Mouse (Mus musculus) brain, adult 10 weeks (tissue): ENCODE measurements around the gene Phpt1. TPM values are rescaled to one million over a fixed set of nuclear protein-coding genes. Genes with fewer than 3 reads are reported as not detected.

Experiments
- polyA plus RNA-seq: library from polyadenylated mRNA; stranded (reverse); fragments of 350-450 nt; fragmentation: Illumina TruSeq; extraction: RNeasy Lipid Tissue Mini Kit (QIAGEN cat#74804); gene quantifications from one replicate; pipeline ENCODE4 v1.2.3, GENCODE M21; 2015; ENCODE audit warnings: low read depth, low replicate concordance

Gene Phpt1
- 94.8 TPM for polyA plus RNA-seq

GRCm38 (mm10) chr2:25574579-25575431 lies at the start of gene Phpt1, which contains the start of gene Mamdc4:
TSS of gene Phpt1 (minus strand) at chr2:25575224.
TSS of gene Mamdc4 (minus strand) at chr2:25574845.

GRCm38 (mm10) chr2:25621229-25622200 lies 46.5 kb upstream of the Phpt1 start, which contains the start of gene Tmem141:
TSS of gene Tmem141 (minus strand) at chr2:25622005.

GRCm38 (mm10) chr2:25617578-25617977 lies 42.6 kb upstream of the Phpt1 start, which contains the start of gene Ccdc183:
TSS of gene Ccdc183 (minus strand) at chr2:25617678.

GRCm38 (mm10) chr2:25607761-25608622 lies 33.0 kb upstream of the Phpt1 start, which contains the start of gene Rabl6:
TSS of gene Rabl6 (minus strand) at chr2:25608521.

GRCm38 (mm10) chr2:25581294-25581864 lies 6.4 kb upstream of the Phpt1 start, which contains the start of gene Ajm1:
TSS of gene Ajm1 (minus strand) at chr2:25581757.

GRCm38 (mm10) chr2:25557221-25557963 lies 17.6 kb downstream of the Phpt1 start, which contains the start of gene Edf1:
TSS of gene Edf1 (plus strand) at chr2:25557847.

GRCm38 (mm10) chr2:25546811-25547491 lies 28.1 kb downstream of the Phpt1 start, which contains the start of gene Traf2:
TSS of gene Traf2 (minus strand) at chr2:25546940.

Other genes with a start within 250 kb of the Phpt1 start
- gene Man1b1, start 242.9 kb downstream of the Phpt1 start, polyA plus RNA-seq: 51.8 TPM
- 38.1 TPM for gene Dpp7, start 218.9 kb downstream of the Phpt1 start, polyA plus RNA-seq
- gene Uap1l1, start 209.5 kb downstream of the Phpt1 start, polyA plus RNA-seq: 27.2 TPM
- gene Sapcd2, start 202.9 kb downstream of the Phpt1 start, polyA plus RNA-seq: 2.5 TPM
- 11.2 TPM for gene Entpd2, start 179.3 kb downstream of the Phpt1 start, polyA plus RNA-seq
- gene Npdc1, start 175.9 kb downstream of the Phpt1 start, polyA plus RNA-seq: 274 TPM
- 1.1 TPM for gene Fut7, start 152.0 kb downstream of the Phpt1 start, polyA plus RNA-seq
- 105 TPM for gene Abca2, start 146.5 kb downstream of the Phpt1 start, polyA plus RNA-seq
- not detected for gene Clic3, start 118.4 kb downstream of the Phpt1 start, polyA plus RNA-seq
- gene Paxx, start 114.1 kb downstream of the Phpt1 start, polyA plus RNA-seq: 96.2 TPM
- gene Ptgds, start 105.2 kb downstream of the Phpt1 start, polyA plus RNA-seq: 2,295 TPM
- not detected for gene Lcn12, start 81.3 kb downstream of the Phpt1 start, polyA plus RNA-seq
- gene Fbxw5, start 74.5 kb downstream of the Phpt1 start, polyA plus RNA-seq: 96.2 TPM
- gene C8g, start 73.5 kb downstream of the Phpt1 start, polyA plus RNA-seq: 1.9 TPM
- 10.6 TPM for gene Traf2, start 28.3 kb downstream of the Phpt1 start, polyA plus RNA-seq
- gene Edf1, start 17.4 kb downstream of the Phpt1 start, polyA plus RNA-seq: 365 TPM
- gene Mamdc4, start 379 bp downstream of the Phpt1 start, polyA plus RNA-seq: 0.95 TPM
- gene Ajm1, start 6.5 kb upstream of the Phpt1 start, polyA plus RNA-seq: 44.4 TPM
- gene Rabl6, start 33.3 kb upstream of the Phpt1 start, polyA plus RNA-seq: 145 TPM
- gene Ccdc183, start 42.5 kb upstream of the Phpt1 start, polyA plus RNA-seq: not detected
- gene Tmem141, start 46.8 kb upstream of the Phpt1 start, polyA plus RNA-seq: 54.0 TPM
- gene Fcna, start 52.8 kb upstream of the Phpt1 start, polyA plus RNA-seq: 0.79 TPM
- not detected for gene Lcn8, start 77.9 kb upstream of the Phpt1 start, polyA plus RNA-seq
- not detected for gene Lcn5, start 82.7 kb upstream of the Phpt1 start, polyA plus RNA-seq
- gene Lcn6, start 101.6 kb upstream of the Phpt1 start, polyA plus RNA-seq: not detected
- not detected for gene Lcn10, start 107.5 kb upstream of the Phpt1 start, polyA plus RNA-seq
- gene Obp2a, start 124.8 kb upstream of the Phpt1 start, polyA plus RNA-seq: not detected
- gene Bmyc, start 131.5 kb upstream of the Phpt1 start, polyA plus RNA-seq: 81.8 TPM
- gene Obp2b, start 161.8 kb upstream of the Phpt1 start, polyA plus RNA-seq: not detected
- not detected for gene Lcn3, start 190.3 kb upstream of the Phpt1 start, polyA plus RNA-seq
- gene Lcn11, start 201.8 kb upstream of the Phpt1 start, polyA plus RNA-seq: not detected
- gene Gm13539, start 207.0 kb upstream of the Phpt1 start, polyA plus RNA-seq: not detected
- not detected for gene Glt6d1, start 240.6 kb upstream of the Phpt1 start, polyA plus RNA-seq
- not detected for gene Lcn9, start 247.9 kb upstream of the Phpt1 start, polyA plus RNA-seq